Mouse (Mus musculus): ENCODE measurements around the gene Mri1.

DNA sequence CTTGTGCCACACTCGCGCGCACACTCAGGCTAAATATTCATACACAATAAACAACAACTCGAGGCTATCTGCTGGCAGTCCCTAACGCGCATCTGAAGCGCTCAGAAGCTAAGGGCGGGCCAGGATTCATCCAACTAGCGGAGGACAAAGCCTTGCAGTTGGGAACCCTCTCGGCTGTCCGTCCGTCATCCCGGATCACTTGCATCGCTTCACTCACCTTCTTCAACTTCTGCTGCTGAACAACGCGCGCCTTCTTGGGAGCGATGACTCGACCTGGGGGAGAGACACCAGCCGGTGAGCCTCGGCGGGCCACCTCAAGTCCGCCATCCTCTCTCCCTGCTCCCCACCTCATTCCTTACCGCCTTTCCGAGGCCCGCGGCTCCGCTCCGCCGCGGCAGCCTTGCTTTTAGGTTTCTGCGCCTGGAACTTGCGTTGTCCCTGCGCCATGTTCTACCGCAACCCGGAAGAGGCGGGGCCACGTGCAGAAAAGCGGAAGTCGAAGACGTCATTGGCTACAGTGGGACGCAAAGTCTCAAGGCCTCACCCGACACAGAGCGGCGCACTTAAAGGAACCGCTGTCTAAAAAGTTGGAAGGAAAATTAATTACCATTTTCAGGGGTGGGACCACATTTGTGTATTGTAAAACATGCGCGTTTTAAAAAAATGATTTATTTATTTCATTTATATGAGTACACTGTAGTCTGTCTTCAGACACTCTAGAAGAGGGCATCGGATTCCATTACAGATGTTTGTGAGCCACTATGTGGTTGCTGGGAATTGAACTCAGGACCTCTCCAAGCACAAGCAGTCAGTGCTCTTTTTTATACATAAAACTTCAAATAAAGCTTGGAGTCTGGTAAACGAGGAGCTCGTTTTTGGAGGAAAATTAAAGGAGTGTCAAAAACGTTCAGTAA lies 7.6 kb downstream of the Mri1 start, which contains the start of gene D8Ertd738e:
- TF ChIP-seq CTCF (IDR thresholded peaks at IDR 0.05; ENCODE audit: low read depth, low read length) (no peak), TAL1 (conservative IDR thresholded peaks at IDR 0.05; ENCODE audit: low read depth, low read length) (no peak), POLR2AphosphoS5 (IDR thresholded peaks at IDR 0.05; ENCODE audit: insufficient replicate concordance, low read depth, low read length) (no peak; the same call in 1 of the 2 replicates), GATA1 (IDR thresholded peaks at IDR 0.05; ENCODE audit: borderline replicate concordance, low read length) (no peak)

All from G1E (cell line).